Mouse (Mus musculus) liver, embryonic 11.5 days (tissue): Measurements from ENCODE around the gene Adam12. TPM values are rescaled to one million over a fixed set of nuclear protein-coding genes. Genes with fewer than 3 reads are reported as not detected.

Experiments used
- ATAC-seq: fragments of 200-750 bp; cut with Nextera tagmentation; replicated peaks from 2 replicates; pipeline ENCODE4 v1.8.0; 2017; ENCODE audit warnings: moderate number of reproducible peaks, mild to moderate bottlenecking, moderate TSS enrichment, moderate library complexity; ENCODE audit not compliant: low FRiP score
- DNase-seq: peaks from one replicate; pipeline ENCODE4 v3.0.0-alpha.2; 2017; ENCODE audit warnings: low spot score
- H3K27ac ChIP-seq: fragments of 300-500 bp; sonication (generic); 2 replicates; pipeline ENCODE4 v1.5.1; 2014; ENCODE audit warnings: mild to moderate bottlenecking, low read depth, low read length, control low read depth
- H3K27me3 ChIP-seq: fragments of 300-500 bp; sonication (generic); replicated peaks from 2 replicates; pipeline ENCODE4 v1.6.1; 2014; ENCODE audit warnings: low read length, mixed read lengths; ENCODE audit not compliant: control insufficient read depth, insufficient read depth
- H3K36me3 ChIP-seq: fragments of 300-500 bp; sonication (generic); 2 replicates; pipeline ENCODE4 v1.6.1; 2014; ENCODE audit warnings: mild to moderate bottlenecking, low read length, moderate library complexity, mixed read lengths; ENCODE audit not compliant: control insufficient read depth, insufficient read depth
- H3K4me1 ChIP-seq: fragments of 300-500 bp; sonication (generic); replicated peaks from 2 replicates; pipeline ENCODE4 v1.6.1; 2014; ENCODE audit warnings: low read length, mixed read lengths; ENCODE audit not compliant: control insufficient read depth, insufficient read depth
- H3K4me2 ChIP-seq: fragments of 300-500 bp; sonication (generic); 2 replicates; pipeline ENCODE4 v1.6.1; 2014; ENCODE audit warnings: mild to moderate bottlenecking, control low read depth, moderate library complexity
- H3K4me3 ChIP-seq: fragments of 300-500 bp; sonication (generic); 2 replicates; pipeline ENCODE4 v1.5.1; 2014; ENCODE audit warnings: low read depth, low read length, control low read depth
- H3K9ac ChIP-seq: fragments of 300-500 bp; sonication (generic); 2 replicates; pipeline ENCODE4 v1.6.1; 2014; ENCODE audit warnings: low read depth, low read length, control low read depth
- H3K9me3 ChIP-seq: fragments of 300-500 bp; sonication (generic); 2 replicates; pipeline ENCODE4 v1.6.1; 2016; ENCODE audit warnings: low read length, inconsistent platforms, mixed read lengths; ENCODE audit not compliant: control insufficient read depth
- WGBS: fragments of 180-500 bp; shearing (Covaris S2); extraction: QIAGEN DNeasy Blood & Tissue Kit; methylation state at CpG from one replicate; pipeline ENCODE4 v1.1.7; 2014; 5-methylcytosine and 5-hydroxymethylcytosine counted together
- polyA plus RNA-seq: library from polyadenylated mRNA; unstranded; fragments of >200 nt; fragmentation: Nextera tagmentation; extraction: Ambion mirVana; gene quantifications from 2 replicates; pipeline ENCODE4 v1.2.1, GENCODE M21; 2014

Gene Adam12
- polyA plus RNA-seq, 1 experiment from 2014 or later: 11.8 TPM

DNA sequence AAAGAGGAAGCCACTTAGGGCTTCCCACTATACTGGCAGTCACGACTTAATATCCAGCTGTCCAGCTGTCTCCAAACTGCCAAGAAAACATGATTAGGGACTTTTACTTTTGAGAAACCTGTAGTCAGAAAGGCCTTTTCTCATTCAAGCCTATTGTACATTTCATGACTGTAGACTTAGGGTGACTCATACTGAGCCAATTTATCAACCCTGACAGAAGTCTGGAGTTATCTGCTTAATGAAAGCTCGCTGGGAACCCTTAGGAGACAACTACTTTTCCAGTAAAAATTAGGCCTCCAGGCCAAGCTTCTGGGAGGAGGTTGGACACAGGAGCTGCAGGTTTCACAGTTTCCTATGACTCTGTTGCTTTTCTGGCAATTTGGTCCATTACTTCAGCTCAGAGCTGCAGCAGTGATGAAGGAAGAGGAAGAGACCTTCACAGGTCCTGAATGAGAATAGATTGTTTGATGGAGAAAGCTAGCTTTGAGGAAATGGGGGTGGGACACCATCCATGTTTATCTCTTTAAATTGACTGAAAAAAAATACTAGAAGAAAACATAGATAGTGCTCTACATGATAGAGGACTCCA, 285.1 kb downstream of the Adam12 start:
- Histone ChIP-seq H3K4me3 (no peak overlapping the region), H3K9me3 (no peaks in the 10 kb centered on the region), H3K9ac (no peak overlapping the region), H3K27me3 (no peaks in the 10 kb centered on the region), H3K4me1 (no peaks in the 10 kb centered on the region), H3K4me2 (no peak overlapping the region), H3K27ac (no peak overlapping the region), H3K36me3 (no peaks in the 10 kb centered on the region)
- no peak for DNase-seq
- WGBS: 38% methylated on average over 2 of the region's 2 CpGs
- ATAC-seq: no peak

DNA sequence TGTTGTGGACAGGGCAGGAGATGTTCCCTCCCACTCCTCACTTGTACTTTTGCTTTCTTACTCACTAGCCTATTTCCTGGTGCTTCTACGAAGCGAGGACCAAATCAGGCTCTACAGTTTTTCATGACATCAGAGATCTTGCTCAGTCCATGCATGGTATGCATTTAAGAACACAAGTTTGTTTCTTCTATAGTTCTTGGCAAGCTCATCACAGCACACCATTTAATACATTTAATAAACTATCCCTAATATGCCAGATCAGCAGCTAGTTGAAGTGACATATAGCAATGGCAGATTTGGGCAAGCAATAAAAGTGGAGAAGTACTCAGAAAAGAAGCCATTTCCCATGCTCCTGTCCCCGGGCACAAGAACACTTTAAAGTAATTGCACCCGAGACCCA, 285.8 kb downstream of the Adam12 start:
- no peak overlapping the region for H3K9ac ChIP-seq
- H3K27ac ChIP-seq: no peak overlapping the region
- no peak overlapping the region for H3K4me3 ChIP-seq
- H3K4me2 ChIP-seq: no peak overlapping the region
- H3K36me3 ChIP-seq: no peaks in the 10 kb centered on the region
- no peaks in the 10 kb centered on the region for H3K9me3 ChIP-seq
- ATAC-seq (no peak), DNase-seq (no peak)
- no peaks in the 10 kb centered on the region for H3K27me3 ChIP-seq
- H3K4me1 ChIP-seq: no peaks in the 10 kb centered on the region
- 75% methylated on average over 4 of the region's 4 CpGs for WGBS

DNA sequence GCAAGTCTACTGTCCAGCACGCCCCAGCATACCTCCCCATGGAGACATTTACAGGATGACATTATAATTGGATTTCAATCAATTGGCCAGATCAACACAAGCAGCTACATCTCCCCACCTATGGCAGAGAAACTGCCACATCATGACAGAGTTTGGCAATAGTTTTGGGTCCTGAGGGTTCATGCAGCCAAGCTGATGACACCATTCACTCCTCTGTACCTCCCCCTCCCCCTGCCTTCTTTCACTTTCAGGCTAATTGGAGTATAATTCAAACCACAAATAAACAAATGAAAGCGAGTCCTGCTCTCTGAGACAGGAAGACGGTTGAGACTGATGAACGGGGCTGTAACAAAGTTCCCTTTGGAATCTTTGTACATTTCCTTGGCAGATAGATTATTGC, 291.5 kb downstream of the Adam12 start:
- H3K9ac ChIP-seq: no peak overlapping the region
- H3K27ac ChIP-seq: no peak overlapping the region
- H3K4me1 ChIP-seq: no peaks in the 10 kb centered on the region
- no peaks in the 10 kb centered on the region for H3K36me3 ChIP-seq
- ATAC-seq: no peak
- H3K4me2 ChIP-seq: no peak overlapping the region
- 59% methylated on average over 4 of the region's 4 CpGs for WGBS
- no peak overlapping the region for H3K4me3 ChIP-seq
- H3K27me3 ChIP-seq: 0 out of 2 replicates have a peak, but pooled peaks cover 2% of the 10 kb centered on the region
- H3K9me3 ChIP-seq: no peaks in the 10 kb centered on the region
- no peak for DNase-seq

DNA sequence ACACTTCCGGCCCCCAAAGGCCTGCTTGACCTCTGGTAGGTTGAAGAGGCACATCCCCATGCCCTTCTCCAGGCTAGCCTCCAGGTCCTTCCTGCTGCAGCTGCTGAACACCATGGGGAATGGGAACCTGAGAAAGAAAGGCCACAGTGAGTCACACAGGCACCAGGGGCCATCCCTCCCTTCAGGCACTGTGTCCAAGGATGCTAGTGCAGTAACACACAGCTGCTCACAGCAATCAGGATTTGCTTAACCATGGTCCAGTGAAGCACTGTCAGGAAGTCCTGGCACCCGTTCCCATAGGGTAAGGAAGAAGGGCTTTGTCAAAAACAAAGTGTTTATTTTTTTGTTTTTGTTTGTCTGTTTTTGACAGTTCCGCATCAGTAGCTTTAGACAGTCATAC, 294.5 kb downstream of the Adam12 start:
- Histone ChIP-seq H3K4me2 (no peak overlapping the region), H3K27ac (no peak overlapping the region), H3K36me3 (no peaks in the 10 kb centered on the region), H3K4me1 (no peaks in the 10 kb centered on the region), H3K27me3 (0 out of 2 replicates have a peak, but pooled peaks cover 2% of the 10 kb centered on the region), H3K9me3 (no peaks in the 10 kb centered on the region), H3K4me3 (no peak overlapping the region), H3K9ac (no peak overlapping the region)
- WGBS: 86% methylated on average over 3 of the region's 3 CpGs
- DNase-seq (no peak), ATAC-seq (no peak)

DNA sequence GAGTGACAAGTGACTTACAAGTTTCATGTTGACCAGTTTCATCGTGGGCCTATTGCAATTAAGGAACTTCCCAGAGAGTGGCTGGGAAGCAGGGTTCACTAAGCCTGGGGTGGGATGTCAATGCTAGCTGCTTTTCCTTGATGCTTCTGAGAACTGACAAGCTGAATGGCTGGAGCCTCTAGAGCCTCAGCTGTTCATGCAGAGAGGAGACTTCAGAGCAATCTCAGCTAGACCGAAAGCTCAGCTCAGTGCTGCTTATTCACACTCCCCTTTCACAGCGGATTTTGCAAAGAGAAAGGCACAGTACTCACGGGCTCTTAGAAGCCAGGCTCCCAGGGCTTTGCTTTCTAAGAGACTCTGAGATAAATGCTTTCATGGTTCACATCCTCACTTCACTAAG, 295.6 kb downstream of the Adam12 start:
- Histone ChIP-seq H3K4me1 (no peaks in the 10 kb centered on the region), H3K9me3 (no peaks in the 10 kb centered on the region), H3K4me3 (no peak overlapping the region), H3K27ac (no peak overlapping the region), H3K4me2 (no peak overlapping the region), H3K36me3 (no peaks in the 10 kb centered on the region), H3K9ac (no peak overlapping the region), H3K27me3 (0 out of 2 replicates have a peak, but pooled peaks cover 2% of the 10 kb centered on the region)
- DNase-seq: no peak
- ATAC-seq: no peak
- 67% methylated on average over 4 of the region's 4 CpGs for WGBS

DNA sequence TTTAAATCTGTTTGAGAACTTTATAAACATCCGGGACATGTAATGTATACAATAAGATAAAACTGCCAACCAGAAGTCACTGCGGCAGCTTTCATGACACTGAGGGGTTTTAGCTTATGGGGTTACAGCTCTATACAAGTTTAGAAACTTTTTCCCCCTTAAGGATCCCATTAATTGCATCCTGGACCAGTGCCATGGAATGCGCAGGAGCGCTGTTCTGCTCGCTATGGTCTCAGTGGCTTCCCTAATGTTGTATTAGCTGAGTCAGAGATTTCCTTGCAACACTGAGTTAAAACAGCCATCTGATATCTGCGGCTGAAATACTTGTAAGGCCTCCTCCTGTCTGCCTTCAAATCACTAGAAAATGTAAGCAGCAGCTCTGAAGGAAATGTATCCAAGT, 298.6 kb downstream of the Adam12 start:
- H3K4me3 ChIP-seq: no peak overlapping the region
- ATAC-seq: peak; percentile 15; the same call in 1 of the 2 replicates
- WGBS: 63% methylated on average over 6 of the region's 6 CpGs
- H3K4me1 ChIP-seq: no peaks in the 10 kb centered on the region
- no peak overlapping the region for H3K4me2 ChIP-seq
- no peaks in the 10 kb centered on the region for H3K9me3 ChIP-seq
- 0 out of 2 replicates have a peak, but pooled peaks cover 2% of the 10 kb centered on the region for H3K27me3 ChIP-seq
- no peak overlapping the region for H3K9ac ChIP-seq
- H3K27ac ChIP-seq: no peak overlapping the region
- H3K36me3 ChIP-seq: no peaks in the 10 kb centered on the region
- DNase-seq: no peak

DNA sequence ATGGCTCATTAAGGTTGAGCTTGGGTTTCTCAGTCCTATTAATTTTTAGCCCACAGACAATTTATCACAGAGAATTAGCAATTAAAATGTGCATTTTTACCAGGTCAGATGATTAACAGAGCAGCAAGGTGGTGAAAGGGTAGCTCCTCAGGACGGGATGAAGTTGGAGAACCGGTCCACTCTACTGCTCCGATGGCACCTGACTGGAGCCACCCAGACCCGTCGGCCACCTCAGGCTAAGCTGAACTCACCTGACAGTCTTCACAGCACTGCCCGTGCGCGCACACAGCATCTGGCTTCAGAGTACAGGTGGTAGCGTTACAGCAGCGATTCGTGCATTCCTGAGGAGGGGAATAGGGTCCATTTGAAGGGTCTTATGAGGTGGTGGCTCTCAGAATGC, 300.5 kb downstream of the Adam12 start:
- DNase-seq: no peak
- H3K9ac ChIP-seq: no peak overlapping the region
- ATAC-seq: no peak
- H3K36me3 ChIP-seq: no peaks in the 10 kb centered on the region
- H3K9me3 ChIP-seq: no peaks in the 10 kb centered on the region
- H3K4me3 ChIP-seq: no peak overlapping the region
- no peak overlapping the region for H3K27ac ChIP-seq
- 94% methylated on average over 11 of the region's 11 CpGs for WGBS
- no peaks in the 10 kb centered on the region for H3K27me3 ChIP-seq
- H3K4me2 ChIP-seq: no peak overlapping the region
- no peaks in the 10 kb centered on the region for H3K4me1 ChIP-seq

DNA sequence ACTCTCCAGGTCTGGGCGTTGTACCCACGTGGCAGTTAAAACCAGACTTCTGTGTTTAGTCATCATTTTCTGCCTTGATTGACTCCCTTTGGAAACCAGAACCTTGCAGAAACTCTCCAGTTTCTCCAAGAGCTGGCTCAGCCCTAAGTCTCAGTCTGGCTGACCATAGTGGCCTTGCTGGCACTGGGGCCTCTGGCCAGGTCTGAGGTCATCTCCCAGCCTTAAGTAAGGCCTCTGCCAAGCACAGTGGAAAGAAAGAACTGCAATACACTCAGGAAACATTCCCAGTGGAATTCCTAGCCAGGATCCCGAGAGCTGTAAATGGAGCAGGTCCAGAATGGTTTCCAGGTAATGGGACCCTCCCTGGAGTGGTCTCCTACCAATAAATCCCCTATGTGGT, 303.0 kb downstream of the Adam12 start:
- WGBS: 84% methylated on average over 3 of the region's 3 CpGs
- H3K4me1 ChIP-seq: no peaks in the 10 kb centered on the region
- no peak overlapping the region for H3K9ac ChIP-seq
- no peak for DNase-seq
- H3K9me3 ChIP-seq: no peaks in the 10 kb centered on the region
- no peak overlapping the region for H3K27ac ChIP-seq
- H3K36me3 ChIP-seq: no peaks in the 10 kb centered on the region
- no peak for ATAC-seq
- H3K4me3 ChIP-seq: no peak overlapping the region
- no peak overlapping the region for H3K4me2 ChIP-seq
- H3K27me3 ChIP-seq: no peaks in the 10 kb centered on the region

DNA sequence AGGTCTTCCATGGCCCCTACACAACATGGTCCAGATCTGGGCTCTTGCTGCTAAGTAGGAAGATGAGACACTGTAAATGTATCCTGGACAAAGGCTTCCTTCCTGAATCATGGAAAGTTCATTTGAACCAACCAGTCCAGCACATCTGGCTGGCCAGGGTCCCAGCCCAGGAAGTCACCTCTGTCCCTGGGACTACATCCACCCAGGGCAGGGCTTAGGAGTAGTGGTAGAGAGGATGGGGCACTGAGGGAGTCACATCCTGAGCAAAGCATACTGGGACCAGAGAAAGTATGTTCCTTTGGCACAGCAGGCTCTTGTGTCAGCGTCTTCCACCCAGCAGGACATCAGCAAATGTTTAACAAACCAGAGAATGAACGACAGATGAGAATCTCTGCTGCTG, 306.2 kb downstream of the Adam12 start:
- no peak for DNase-seq
- Histone ChIP-seq H3K4me1 (no peaks in the 10 kb centered on the region), H3K4me3 (no peak overlapping the region), H3K27me3 (no peaks in the 10 kb centered on the region), H3K4me2 (no peak overlapping the region), H3K9me3 (no peaks in the 10 kb centered on the region), H3K36me3 (no peaks in the 10 kb centered on the region), H3K27ac (no peak overlapping the region), H3K9ac (no peak overlapping the region)
- no peak for ATAC-seq
- WGBS: 71% methylated on average over 2 of the region's 2 CpGs
